Mouse (Mus musculus) monocyte, adult 2 months (primary cell): ENCODE data around the gene Obscn.

Experiments used
- DNase-seq, 2 experiments: peaks; one replicate each; pipeline ENCODE4 v3.0.0; 2022; ENCODE audit warnings: low spot score in 2 of 2, low read depth in 1 of 2

Gene Obscn

GRCm38 (mm10) chr11:59067921-59068320 is 68.3 kb downstream of the Obscn start:
- no peak for DNase-seq

DNA sequence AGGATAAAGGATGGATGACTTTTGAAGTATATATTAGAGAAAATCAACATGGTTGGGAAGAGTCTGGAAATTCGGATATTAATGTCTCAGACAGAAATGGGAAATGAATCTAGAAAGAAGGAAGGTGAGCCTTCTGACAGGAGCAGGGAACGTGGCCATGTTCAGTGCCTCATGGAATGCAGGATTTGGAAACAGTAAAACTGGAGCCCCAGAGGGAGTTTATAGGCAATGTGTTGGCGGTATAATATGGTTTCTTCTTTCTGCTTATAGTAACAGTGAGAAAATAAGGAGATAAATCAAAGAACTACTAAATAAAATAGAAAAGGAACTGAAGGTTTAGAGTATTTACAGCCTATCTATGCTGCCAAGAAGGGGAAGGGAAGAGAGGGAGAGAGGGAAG is 78.2 kb downstream of the Obscn start:
- no peak for DNase-seq

- DNase-seq = no peak
Measured at GRCm38 (mm10) chr11:59051031-59051430, 85.2 kb downstream of the Obscn start.

DNA sequence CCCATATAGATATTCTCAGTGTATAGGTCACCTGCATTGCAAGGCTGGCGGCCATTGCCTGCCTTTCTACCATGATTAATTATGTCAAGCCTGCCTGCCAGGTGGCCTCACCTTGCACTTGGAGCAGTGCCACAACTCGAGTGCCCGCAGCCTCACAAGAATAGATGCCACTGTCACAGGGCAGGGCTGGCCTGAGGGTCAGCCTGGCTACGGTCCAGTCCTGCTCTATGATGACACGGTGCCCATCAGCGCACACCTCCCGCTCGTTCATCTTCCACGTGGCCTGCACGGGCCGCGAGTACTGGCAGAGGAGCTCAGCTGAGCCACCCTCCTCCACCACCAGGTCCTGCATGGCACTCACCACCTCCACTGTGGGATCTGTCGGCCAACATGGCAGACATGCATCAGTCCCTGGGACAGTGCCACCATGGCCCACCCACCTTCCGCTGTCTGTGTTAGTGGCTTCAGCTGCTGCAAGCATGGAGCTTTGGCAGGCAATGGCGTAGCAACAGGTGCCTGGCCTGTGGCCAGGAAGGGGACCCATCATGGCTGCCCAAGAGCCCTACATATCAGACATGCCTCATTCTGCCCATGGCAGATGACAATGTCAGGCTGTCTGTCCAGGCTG is 91.4 kb downstream of the Obscn start:
- DNase-seq = no peak

- DNase-seq = no peak
Measured at GRCm38 (mm10) chr11:59029003-59029402, 107.2 kb downstream of the Obscn start.

DNA sequence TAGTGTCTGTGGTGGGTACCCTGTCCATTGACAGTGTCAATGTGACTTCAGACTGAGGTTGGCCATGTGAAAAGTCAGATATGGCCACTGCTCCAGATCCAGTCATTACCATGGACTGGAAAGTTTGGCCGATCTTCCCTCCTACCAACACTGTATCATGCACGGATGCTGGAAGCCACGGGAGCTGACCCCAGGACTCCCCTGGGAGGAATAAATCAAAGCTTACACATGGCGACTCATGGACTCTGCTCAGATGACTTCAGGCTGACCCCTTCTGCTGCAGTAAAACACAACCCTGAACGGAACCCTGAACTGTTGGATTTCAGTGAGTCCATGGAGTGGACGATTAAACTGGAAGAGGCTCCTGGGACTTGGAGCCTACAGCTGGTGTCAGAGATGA is 109.8 kb downstream of the Obscn start:
- DNase-seq = no peak

GRCm38 (mm10) chr11:59015052-59015451 is 121.2 kb downstream of the Obscn start:
- DNase-seq = no peak

GRCm38 (mm10) chr11:59002327-59003079 is 133.7 kb downstream of the Obscn start:
- no peak for DNase-seq

- no peak for DNase-seq
Measured at GRCm38 (mm10) chr11:59000635-59001034, 135.6 kb downstream of the Obscn start.

- no peak for DNase-seq
Measured at GRCm38 (mm10) chr11:58999830-59000229, 136.4 kb downstream of the Obscn start.

- no peak for DNase-seq
Measured at GRCm38 (mm10) chr11:58999158-58999557, 137.0 kb downstream of the Obscn start.

GRCm38 (mm10) chr11:58997541-58997940 is 138.7 kb downstream of the Obscn start:
- DNase-seq = no peak

- DNase-seq = no peak
Measured at GRCm38 (mm10) chr11:58995807-58996370, 140.3 kb downstream of the Obscn start.

DNA sequence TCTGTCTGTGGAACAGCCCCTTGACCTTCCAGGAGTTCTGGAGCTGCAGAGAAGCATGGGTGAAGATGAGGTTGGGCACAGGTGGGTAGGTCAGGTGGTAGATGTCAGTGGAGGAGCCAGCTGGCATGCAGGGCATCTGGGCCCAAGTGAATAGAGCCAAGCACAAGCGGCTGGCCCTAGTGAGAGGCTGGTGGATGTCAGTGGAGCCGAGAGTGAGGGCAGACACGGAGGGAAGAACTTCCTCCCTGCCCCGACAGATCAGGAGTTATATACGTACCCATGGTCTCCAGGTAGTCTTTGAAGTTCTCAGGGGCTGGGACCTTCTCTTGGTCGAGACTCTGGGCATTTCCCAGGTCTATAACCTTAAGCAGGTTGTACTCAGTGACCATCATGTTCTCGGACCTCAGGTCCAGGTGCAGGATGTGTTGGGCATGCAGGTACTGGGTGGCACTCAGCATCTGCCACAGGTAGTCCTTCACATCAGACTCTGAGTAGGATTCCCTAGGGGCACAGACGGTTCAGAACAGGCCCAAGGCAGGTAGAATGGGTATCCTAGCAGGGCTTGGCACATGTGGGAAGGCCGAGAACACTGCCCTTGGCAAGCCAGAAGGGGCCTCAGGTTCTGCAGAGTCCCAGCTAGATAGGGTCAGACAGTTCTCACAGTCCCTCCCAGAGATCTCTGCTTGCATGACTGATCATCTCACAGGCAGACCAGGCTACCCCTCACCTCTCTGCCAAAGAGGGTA is 141.0 kb downstream of the Obscn start:
- DNase-seq = no peak

GRCm38 (mm10) chr11:58994337-58994826 is 141.8 kb downstream of the Obscn start:
- no peak for DNase-seq

GRCm38 (mm10) chr11:58993091-58993670 is 143.0 kb downstream of the Obscn start:
- DNase-seq = no peak

GRCm38 (mm10) chr11:58991911-58992310 is 144.3 kb downstream of the Obscn start:
- no peak for DNase-seq

GRCm38 (mm10) chr11:58990794-58991193 is 145.4 kb downstream of the Obscn start:
- DNase-seq = no peak

GRCm38 (mm10) chr11:58990141-58990540 is 146.1 kb downstream of the Obscn start:
- no peak for DNase-seq

- no peak for DNase-seq
Measured at GRCm38 (mm10) chr11:58989166-58989565, 147.0 kb downstream of the Obscn start.

GRCm38 (mm10) chr11:58985299-58985917 is 150.8 kb downstream of the Obscn start:
- no peak for DNase-seq
